Mouse (Mus musculus): ENCODE data around the gene Rapgef4.

DNA sequence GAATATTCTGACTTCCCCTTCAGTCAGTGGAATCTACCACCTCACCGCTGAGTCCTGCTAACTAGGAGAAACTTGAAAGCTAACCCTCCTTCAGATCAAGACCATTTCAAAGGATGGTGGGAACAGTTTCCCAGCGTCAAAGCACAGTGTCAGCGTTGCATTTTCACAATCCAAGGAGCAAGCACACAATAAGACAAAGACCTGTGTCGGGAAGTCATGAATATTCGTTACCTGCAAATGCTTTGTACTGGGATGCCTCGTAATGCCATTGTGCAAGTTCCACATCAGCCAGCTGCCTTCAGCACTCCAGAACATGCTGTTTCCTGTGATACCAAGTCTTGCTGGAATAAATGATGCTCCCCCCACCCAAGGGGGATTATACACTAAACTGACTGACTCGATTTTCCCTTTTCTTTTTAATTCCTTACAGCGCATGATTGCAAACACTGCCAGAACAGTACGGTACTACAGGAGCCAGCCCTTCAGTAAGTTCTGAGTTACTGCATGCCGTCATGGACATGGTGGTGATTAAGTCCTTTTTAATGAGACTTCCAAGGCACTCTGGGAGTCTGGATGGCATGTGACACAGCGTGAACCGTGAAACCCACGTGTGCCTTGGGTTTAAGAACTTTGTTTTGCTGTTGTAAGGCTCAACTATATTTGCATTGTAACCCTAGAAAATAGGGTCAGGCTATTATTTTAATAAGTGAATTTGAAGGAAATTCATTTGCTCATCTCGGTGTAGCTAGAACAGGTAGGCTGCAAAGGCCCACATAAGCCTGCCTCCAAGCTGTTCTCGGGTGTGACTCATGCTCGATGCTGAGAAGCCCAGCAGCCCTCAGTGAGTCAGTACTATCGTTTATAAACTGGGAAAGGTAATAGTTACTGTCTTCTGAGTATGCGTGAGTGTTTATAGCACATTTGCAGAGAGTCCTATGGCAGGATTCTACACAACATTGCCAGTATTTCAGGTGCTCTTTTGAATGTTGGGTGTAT, 271.8 kb downstream of the Rapgef4 start:
- no peak for TF ChIP-seq CTCF (IDR thresholded peaks at IDR 0.05; ENCODE audit: insufficient read depth, low read length)
- TF ChIP-seq POLR2A (IDR thresholded peaks at IDR 0.05; ENCODE audit: borderline replicate concordance, extremely low read depth, low read depth, low read length), result no peak
